ENCODE assay signal across 22 mouse cellular contexts in the genomic region with DNA sequence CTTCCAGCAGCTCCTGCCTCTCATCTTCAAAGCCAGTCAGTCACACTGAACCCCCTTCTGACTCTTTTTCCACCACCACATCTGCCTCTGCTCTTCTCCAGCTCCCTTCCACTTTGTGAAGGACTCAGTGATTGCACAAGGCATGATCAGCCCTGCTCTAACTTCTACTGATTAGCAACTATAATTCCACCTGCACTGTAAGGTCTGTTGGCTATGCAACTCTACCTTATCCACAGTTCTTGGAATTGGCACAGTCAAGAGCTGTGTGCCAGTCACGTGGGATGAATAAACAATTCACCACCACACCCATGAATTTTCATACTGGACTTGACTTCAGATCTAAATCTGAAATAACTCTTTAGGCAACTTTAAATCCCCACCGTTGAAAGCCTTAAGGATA. TPM values are rescaled to one million over a fixed set of nuclear protein-coding genes. Genes with fewer than 3 reads are reported as not detected.
"Had no signal": no experiment of that assay in that cellular context is flagged by ENCODE, and none has a peak within 500 bp of the region (broad histone marks: within the 10 kb centered on the region; RNA-seq: fewer than 3 reads in every experiment).

No protein-coding gene starts in this region.

- H3K4me3 ChIP-seq: neural tube, embryonic 12.5 days; neural tube, embryonic 13.5 days; neural tube, embryonic 15.5 days; stomach, embryonic 15.5 days had no signal

- H3K27ac ChIP-seq: neural tube, embryonic 12.5 days; neural tube, embryonic 13.5 days; neural tube, embryonic 15.5 days; stomach, embryonic 15.5 days had no signal

- DNase-seq: retina, postnatal 1 day; right cerebral cortex, adult 18-20 months; right cerebral cortex, postnatal 14 days; right cerebral cortex, postnatal 25 days; right cerebral cortex, postnatal 4 days; spleen, adult 18-20 months; thymus, adult 18-20 months; thymus, adult 2 months; thymus, postnatal 14 days; thymus, postnatal 25 days; thymus, postnatal 36 days; thymus, postnatal 4 days had no signal

- H3K4me1 ChIP-seq: neural tube, embryonic 12.5 days; stomach, embryonic 15.5 days had no signal

- H3K27me3 ChIP-seq: neural tube, embryonic 12.5 days; neural tube, embryonic 13.5 days; neural tube, embryonic 15.5 days; stomach, embryonic 15.5 days had no signal

- H3K4me2 ChIP-seq: neural tube, embryonic 12.5 days; neural tube, embryonic 13.5 days; neural tube, embryonic 15.5 days; stomach, embryonic 15.5 days had no signal

- H3K9ac ChIP-seq: neural tube, embryonic 12.5 days; neural tube, embryonic 13.5 days; neural tube, embryonic 15.5 days; stomach, embryonic 15.5 days had no signal

- H3K9me3 ChIP-seq: neural tube, embryonic 12.5 days; neural tube, embryonic 13.5 days; neural tube, embryonic 15.5 days; stomach, embryonic 15.5 days had no signal

- H3K36me3 ChIP-seq: neural tube, embryonic 12.5 days; neural tube, embryonic 13.5 days; stomach, embryonic 15.5 days had no signal

RNA-seq across cellular contexts. Expression of a gene that starts 36.6 kb away (rescaled TPM):
- total RNA-seq: neutrophil, adult 5-6 weeks had no signal
- polyA plus RNA-seq: neural tube, embryonic 12.5 days; neural tube, embryonic 13.5 days; neural tube, embryonic 15.5 days; small intestine, adult 2 months; spleen, adult 2 months; stomach, embryonic 15.5 days; stomach, embryonic 16.5 days; thymus, adult 2 months; thymus, postnatal 0 days; urinary bladder, adult 2 months had no signal
